Mouse (Mus musculus): ENCODE measurements around the gene Abi3.
"Not testable (repeated sequence)": the region's sequence is repeated elsewhere in the genome, so short reads cannot be mapped to it uniquely, and the experiment has no call there.

Gene Abi3

DNA sequence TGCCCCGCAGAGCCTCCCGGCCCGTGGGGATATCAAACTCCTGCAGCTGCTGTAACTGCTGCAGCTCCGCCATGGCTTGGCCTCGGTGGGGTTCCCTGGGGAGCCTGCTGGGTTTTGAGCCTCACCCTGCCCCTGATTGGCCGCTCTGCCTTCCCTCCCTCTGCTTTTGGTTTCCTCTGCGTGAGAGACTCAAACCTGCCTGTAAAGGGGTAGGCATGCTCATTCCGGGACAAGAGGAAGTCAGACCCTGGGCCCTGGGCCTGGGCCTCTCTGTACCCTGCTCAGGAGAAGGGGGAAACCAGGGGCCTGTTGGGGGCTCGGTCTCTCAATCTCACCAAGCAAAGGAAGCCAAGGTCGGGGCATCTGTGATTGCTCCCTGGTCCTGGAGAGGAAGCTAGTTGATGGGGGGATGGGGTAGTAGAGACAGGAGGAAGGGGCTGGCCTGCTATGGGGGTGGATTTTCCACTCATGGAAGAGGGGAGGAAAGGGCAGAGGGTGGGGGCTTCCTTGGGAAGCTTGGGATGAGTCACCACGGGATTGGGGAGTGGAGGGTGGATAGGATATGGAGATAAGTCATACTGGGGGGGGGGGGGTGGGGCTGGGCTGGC lies at the start of gene Abi3:
Gene Abi3 (minus strand): TSS at position 403 of the 608 bp plus-strand sequence.
- no peak for DNase-seq

- no peak for DNase-seq
These were observed 48.3 kb upstream of the Abi3 start for GRCm38 (mm10) chr11:95890462-95891051.

DNA sequence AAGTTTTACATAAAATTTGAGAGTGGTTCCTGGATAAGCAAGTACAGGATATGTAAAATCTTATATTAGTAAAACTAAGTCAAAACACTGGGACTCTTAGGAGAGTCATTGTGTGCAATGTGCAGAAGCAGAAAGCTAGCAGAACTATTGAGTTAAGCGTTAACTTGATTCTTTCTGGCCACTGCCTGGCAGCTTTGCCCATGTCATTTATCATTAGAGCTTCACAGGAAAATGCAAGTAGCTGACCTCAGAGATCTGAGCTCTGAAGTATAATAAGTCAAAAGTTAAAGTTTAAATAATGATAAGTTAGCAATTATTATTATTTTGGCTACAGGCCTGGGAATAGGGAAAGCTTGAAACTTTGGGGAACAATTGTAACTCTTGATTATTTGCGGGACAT lies 37.6 kb upstream of the Abi3 start:
- not testable (repeated sequence) for DNase-seq

DNA sequence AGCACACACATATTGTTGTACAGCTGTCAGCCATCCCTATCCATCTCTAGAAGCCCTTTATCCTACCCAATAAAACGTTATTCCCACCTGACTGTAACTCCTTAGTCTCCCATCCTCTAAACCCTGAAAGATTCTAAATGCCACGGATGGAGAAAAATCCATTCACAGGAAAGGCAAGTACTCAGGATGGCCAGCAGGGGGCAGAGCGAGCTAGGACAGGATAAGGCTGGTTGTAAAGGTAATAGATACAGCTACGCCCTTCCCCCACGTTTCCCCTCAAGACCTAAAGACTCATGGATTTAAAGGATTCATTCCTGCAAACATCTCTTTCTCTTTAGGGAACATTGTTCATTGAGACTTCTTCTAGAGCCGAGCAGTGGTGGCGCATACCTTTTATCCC lies 34.0 kb upstream of the Abi3 start:
- peak; percentile 58 to 64 for DNase-seq

GRCm38 (mm10) chr11:95875804-95876203 lies 33.5 kb upstream of the Abi3 start:
- peak in 1 of 2 experiments; percentile 7 for DNase-seq

GRCm38 (mm10) chr11:95869918-95870470 lies 27.7 kb upstream of the Abi3 start:
- DNase-seq, result no peak

GRCm38 (mm10) chr11:95869442-95869841 lies 27.2 kb upstream of the Abi3 start:
- no peak for DNase-seq

- DNase-seq, result no peak
These were observed 19.1 kb upstream of the Abi3 start for GRCm38 (mm10) chr11:95861397-95861796.

DNA sequence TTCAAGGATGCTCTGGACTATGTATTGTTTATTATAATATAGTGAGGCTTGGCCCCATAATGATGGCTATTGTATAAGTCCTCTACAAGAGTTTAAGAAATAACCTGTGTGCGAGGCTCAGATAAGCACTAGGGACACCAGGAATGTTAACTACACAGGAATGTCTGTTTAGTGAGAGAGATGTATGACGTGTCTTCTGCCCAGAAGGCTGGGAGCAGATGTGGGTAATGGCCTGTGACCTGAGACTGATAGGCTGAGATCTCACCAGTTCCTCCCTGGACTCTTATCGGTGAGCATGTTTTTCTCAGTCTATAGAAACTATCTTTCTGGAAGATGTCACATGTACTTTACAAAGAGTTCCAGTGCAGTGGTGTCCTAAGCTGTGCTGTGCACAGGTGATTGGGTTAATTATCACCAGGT lies 17.8 kb upstream of the Abi3 start:
- no peak for DNase-seq

GRCm38 (mm10) chr11:95859468-95859855 lies 17.2 kb upstream of the Abi3 start:
- DNase-seq, result peak in 1 of 2 experiments; percentile 71

DNA sequence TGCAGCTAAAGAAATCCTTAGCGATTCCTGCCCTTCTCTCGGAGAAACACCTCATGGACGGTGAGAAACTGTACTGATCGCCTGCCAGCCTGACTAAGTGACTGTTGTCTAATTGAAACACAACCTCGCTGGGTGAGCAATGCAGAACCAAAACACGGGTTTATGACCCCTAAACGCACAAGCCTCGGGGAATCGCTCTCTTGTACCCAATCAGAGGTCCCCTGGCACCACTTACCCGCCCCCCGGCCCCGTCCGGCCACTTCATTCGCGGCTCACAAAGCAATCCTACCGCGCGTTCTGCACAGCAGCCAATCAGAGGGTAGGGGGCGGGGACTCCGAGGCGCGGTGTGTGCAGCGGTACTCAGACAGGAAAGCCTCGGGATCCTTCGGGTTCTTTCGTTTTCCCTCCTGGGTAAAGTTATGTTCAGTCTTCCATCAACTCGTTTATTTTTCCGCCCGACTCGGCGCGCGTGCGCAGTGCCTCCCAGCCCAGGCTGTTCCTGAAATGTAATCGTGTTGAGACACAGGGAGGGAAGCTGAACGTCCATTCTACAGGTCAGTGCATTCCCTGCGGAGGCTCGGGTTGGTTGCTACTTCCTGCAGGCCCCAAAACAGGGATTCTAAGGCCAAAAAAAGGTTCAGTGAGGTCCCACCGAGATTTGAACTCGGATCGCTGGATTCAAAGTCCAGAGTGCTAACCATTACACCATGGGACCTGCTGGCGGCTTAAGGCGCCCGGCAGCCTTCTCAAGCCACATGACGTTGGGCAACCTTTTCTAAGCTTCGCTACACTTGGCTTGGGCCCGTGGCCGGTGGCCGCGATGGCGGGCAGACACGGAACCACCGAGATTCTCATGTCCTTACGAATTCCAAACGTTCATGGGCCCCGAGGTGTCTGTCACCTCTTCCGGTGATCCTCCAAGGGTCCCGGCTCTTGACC lies 16.5 kb upstream of the Abi3 start:
- DNase-seq, result peak; percentile 96 to 97

DNA sequence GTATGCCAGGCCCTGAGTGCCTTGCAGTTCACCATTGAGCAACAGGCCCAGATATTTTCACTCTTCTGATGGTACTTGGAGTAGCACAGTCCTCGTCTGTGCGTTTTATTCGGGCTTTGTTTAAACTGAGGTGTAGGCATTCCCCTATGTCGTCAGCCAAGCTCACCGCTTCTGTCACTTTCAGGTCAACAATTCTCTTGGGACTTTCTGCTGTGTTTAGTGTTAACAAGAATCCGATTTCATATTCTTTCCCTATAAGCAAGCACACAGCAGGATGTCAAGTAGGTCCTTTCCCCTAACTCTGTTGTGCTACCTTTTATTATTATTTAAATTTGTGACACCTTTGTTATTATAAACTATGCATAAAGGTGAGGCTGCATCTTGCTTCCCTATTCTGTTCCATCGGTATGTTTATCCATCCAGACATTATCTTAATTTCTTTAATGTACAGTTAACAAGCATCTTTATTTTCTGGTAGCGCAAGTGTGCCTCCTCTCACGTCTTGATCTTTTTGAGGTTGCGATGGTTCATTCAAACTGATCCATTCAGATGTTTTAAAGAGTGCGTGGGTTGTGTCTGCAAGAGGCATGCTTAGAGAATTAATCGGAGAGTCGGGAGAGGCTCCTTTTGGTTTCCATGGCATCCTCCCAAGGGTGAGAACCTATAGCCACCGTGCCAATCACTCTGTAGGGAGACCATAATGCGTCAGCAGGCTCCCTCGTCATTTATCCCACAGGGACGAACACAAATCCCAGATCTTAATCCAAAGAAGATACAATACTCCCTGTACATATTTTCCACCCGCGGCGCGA lies 15.6 kb upstream of the Abi3 start:
- DNase-seq, result no peak

DNA sequence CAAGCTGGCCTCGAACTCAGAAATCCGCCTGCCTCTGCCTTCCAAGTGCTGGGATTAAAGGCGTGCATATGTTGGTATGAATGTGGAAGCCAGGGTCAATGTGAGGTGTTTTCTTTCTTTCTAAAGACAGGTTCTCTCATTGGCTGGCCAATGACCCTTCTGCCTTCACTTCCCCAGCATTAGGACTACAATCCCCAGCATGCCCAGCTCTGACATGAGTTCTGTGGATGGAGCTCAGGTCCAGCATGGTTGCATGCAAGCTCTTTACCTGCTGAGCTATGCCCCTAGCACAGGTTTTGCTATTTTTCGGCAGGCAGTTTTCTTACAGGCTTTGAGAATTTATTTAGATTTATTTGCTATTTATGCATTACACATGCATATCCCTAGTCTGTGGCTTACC lies 15.0 kb upstream of the Abi3 start:
- DNase-seq, result peak; percentile 48 to 50

DNA sequence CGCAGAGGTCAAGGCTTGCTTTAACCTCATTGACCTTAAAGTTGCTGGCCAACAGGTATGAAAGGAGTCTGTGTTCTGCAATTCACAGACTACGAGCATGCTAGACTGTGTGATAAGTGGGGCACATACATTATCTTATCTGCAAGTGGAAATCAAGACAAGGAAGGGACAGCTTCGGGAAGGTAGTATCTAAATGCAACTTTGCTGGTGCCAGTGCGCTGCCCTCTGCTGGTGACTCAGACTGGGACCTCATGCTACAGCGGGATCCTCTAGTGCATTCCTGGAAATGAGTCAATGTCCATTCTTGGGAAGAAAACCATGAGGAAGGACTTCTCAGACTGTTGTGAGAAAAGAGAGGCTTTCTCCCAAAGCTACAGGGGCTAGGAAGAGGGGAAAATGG lies 11.4 kb upstream of the Abi3 start:
- DNase-seq, result peak; percentile 69 to 72

DNA sequence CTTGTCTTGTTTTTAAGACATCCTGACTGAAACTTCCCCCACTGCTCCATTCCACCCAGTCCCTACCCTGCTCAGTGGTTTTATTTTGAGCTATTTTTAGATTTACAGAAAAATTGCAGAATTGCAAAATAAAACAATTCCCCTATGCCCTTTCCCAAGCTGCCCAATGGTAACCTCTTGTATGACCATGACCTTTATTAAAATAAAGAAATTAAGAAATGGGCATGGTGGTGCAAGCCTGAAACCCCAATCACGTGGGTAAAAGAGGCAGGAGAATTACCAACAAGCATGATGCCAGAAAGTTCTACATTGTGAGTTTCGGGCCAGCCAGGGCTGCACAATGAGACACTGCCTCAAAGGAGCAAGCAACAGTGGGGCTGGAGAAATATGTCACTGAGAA lies 8.6 kb upstream of the Abi3 start:
- DNase-seq, result no peak

GRCm38 (mm10) chr11:95844935-95845334 lies 2.7 kb upstream of the Abi3 start:
- no peak for DNase-seq

- DNase-seq, result no peak
These were observed 1.2 kb upstream of the Abi3 start for GRCm38 (mm10) chr11:95843421-95843950.

GRCm38 (mm10) chr11:95842953-95843352 lies 677 bp upstream of the Abi3 start:
- DNase-seq, result no peak

DNA sequence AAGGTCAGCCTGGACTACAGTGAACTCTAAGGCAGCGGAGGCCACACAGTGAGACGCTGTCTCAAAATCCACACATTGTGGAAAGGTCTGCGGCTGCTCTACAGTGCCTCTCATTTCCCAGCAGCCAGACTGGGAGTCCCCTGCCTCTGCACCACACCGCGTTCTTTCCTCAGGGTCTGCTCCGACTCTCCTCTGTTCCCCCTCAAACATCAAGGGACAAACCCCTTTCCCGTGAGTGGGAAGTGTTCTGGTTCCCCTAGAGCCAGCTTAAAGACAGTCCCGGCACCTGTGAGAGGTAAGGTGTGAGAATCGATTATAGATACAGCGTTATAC lies 812 bp downstream of the Abi3 start:
- DNase-seq, result no peak

GRCm38 (mm10) chr11:95840694-95841497 lies 1.4 kb downstream of the Abi3 start:
- no peak for DNase-seq

Measured in cerebellum, postnatal 36 days (tissue).